Mouse (Mus musculus): ENCODE results near the gene Plscr3. TPM values are rescaled to one million over a fixed set of nuclear protein-coding genes. Genes with fewer than 3 reads are reported as not detected.
"Not testable (repeated sequence)": the region's sequence is repeated elsewhere in the genome, so short reads cannot be mapped to it uniquely, and the experiment has no call there.

The Plscr3 gene
- polyA plus RNA-seq, 1 experiment from 2014 or later, result 107 TPM

- 59% methylated on average over 8 of the region's 8 CpGs for WGBS
- DNase-seq (ENCODE audit: low spot score) (no peak), ATAC-seq (no peak)
- Histone ChIP-seq H3K4me2 (replicated peaks; ENCODE audit: low read depth, low read length) (no peak overlapping the region), H3K27ac (ENCODE audit: low read length) (no peak overlapping the region), H3K36me3 (ENCODE audit: insufficient read depth, low read length) (peaks cover 24% of the 10 kb centered on the region), H3K27me3 (replicated peaks; ENCODE audit: insufficient read depth, low read length) (no peaks in the 10 kb centered on the region), H3K9me3 (ENCODE audit: low read length) (no peaks in the 10 kb centered on the region), H3K9ac (replicated peaks; ENCODE audit: low read depth) (no peak overlapping the region), H3K4me1 (ENCODE audit: insufficient read depth, low read depth, low read length) (peaks cover 14% of the 10 kb centered on the region; the same call in 1 of the 2 replicates), H3K4me3 (ENCODE audit: low read depth, low read length) (no peak overlapping the region)
- no peak for TF ChIP-seq EP300 (IDR thresholded peaks at IDR 0.05)
- TF ChIP-seq CTCF (IDR thresholded peaks at IDR 0.05), result no peak
These were observed 4.6 kb downstream of the Plscr3 start for GRCm38 (mm10) chr11:69850754-69851153.

GRCm38 (mm10) chr11:69853994-69854393 is 7.8 kb downstream of the Plscr3 start:
- Histone ChIP-seq H3K4me1 (ENCODE audit: insufficient read depth, low read depth, low read length) (0 out of 2 replicates have a peak, but pooled peaks cover 3% of the 10 kb centered on the region), H3K4me3 (ENCODE audit: low read depth, low read length) (no peak overlapping the region), H3K27me3 (replicated peaks; ENCODE audit: insufficient read depth, low read length) (no peaks in the 10 kb centered on the region), H3K27ac (ENCODE audit: low read length) (no peak overlapping the region), H3K4me2 (replicated peaks; ENCODE audit: low read depth, low read length) (no peak overlapping the region), H3K36me3 (ENCODE audit: insufficient read depth, low read length) (peaks cover 16% of the 10 kb centered on the region), H3K9me3 (ENCODE audit: low read length) (no peaks in the 10 kb centered on the region), H3K9ac (replicated peaks; ENCODE audit: low read depth) (no peak overlapping the region)
- 48% methylated on average over 7 of the region's 7 CpGs for WGBS
- DNase-seq (ENCODE audit: low spot score) (no peak), ATAC-seq (peak; percentile 29)
- TF ChIP-seq CTCF (IDR thresholded peaks at IDR 0.05) (no peak), EP300 (IDR thresholded peaks at IDR 0.05) (no peak)

GRCm38 (mm10) chr11:69854680-69855079 is 8.5 kb downstream of the Plscr3 start:
- TF ChIP-seq CTCF (IDR thresholded peaks at IDR 0.05), result no peak
- Histone ChIP-seq H3K9ac (replicated peaks; ENCODE audit: low read depth) (no peak overlapping the region), H3K27ac (ENCODE audit: low read length) (no peak overlapping the region), H3K4me3 (ENCODE audit: low read depth, low read length) (no peak overlapping the region), H3K4me1 (ENCODE audit: insufficient read depth, low read depth, low read length) (0 out of 2 replicates have a peak, but pooled peaks cover 3% of the 10 kb centered on the region), H3K27me3 (replicated peaks; ENCODE audit: insufficient read depth, low read length) (no peaks in the 10 kb centered on the region), H3K9me3 (ENCODE audit: low read length) (no peaks in the 10 kb centered on the region), H3K4me2 (replicated peaks; ENCODE audit: low read depth, low read length) (no peak overlapping the region), H3K36me3 (ENCODE audit: insufficient read depth, low read length) (peaks cover 16% of the 10 kb centered on the region)
- no peak for DNase-seq (ENCODE audit: low spot score)
- ATAC-seq, result no peak
- WGBS, result 71% methylated on average over 10 of the region's 10 CpGs

- Histone ChIP-seq H3K9ac (replicated peaks; ENCODE audit: low read depth) (no peak overlapping the region), H3K9me3 (ENCODE audit: low read length) (no peaks in the 10 kb centered on the region), H3K36me3 (ENCODE audit: insufficient read depth, low read length) (peaks cover 14% of the 10 kb centered on the region), H3K4me1 (ENCODE audit: insufficient read depth, low read depth, low read length) (0 out of 2 replicates have a peak, but pooled peaks cover 3% of the 10 kb centered on the region), H3K27ac (ENCODE audit: low read length) (no peak overlapping the region), H3K4me3 (ENCODE audit: low read depth, low read length) (no peak overlapping the region), H3K27me3 (replicated peaks; ENCODE audit: insufficient read depth, low read length) (no peaks in the 10 kb centered on the region), H3K4me2 (replicated peaks; ENCODE audit: low read depth, low read length) (no peak overlapping the region)
- peak; percentile 28 for ATAC-seq
- DNase-seq (ENCODE audit: low spot score), result no peak
- 37% methylated on average over 16 of the region's 16 CpGs for WGBS
- TF ChIP-seq CTCF (IDR thresholded peaks at IDR 0.05) (peak; percentile 66), EP300 (IDR thresholded peaks at IDR 0.05) (no peak)
These were observed 9.2 kb downstream of the Plscr3 start for GRCm38 (mm10) chr11:69855347-69855746.

GRCm38 (mm10) chr11:69858113-69858998 is 12.2 kb downstream of the Plscr3 start, which contains the start of gene Tnk1:
Gene Tnk1 (minus strand): TSS chr11:69858730.
- ATAC-seq (peak; percentile 84), DNase-seq (ENCODE audit: low spot score) (peak; percentile 88)
- H3K4me2 ChIP-seq (replicated peaks; ENCODE audit: low read depth, low read length), result peak within 1 kb of the TSS; percentile 48
- peak within 1 kb of the TSS; percentile 39 for H3K9ac ChIP-seq (replicated peaks; ENCODE audit: low read depth)
- no peaks in the 10 kb centered on the region for H3K27me3 ChIP-seq (replicated peaks; ENCODE audit: insufficient read depth, low read length)
- no peaks in the 10 kb centered on the region for H3K9me3 ChIP-seq (ENCODE audit: low read length)
- H3K4me3 ChIP-seq (ENCODE audit: low read depth, low read length), result peak within 1 kb of the TSS; percentile 25
- peak within 1 kb of the TSS; percentile 84 for H3K27ac ChIP-seq (ENCODE audit: low read length)
- TF ChIP-seq EP300 (IDR thresholded peaks at IDR 0.05) (no peak; the same call in 1 of the 2 replicates), CTCF (IDR thresholded peaks at IDR 0.05) (no peak)
- no peaks in the 10 kb centered on the region for H3K4me1 ChIP-seq (ENCODE audit: insufficient read depth, low read depth, low read length)
- WGBS, result 16% methylated on average over 30 of the region's 30 CpGs
- no peaks in the 10 kb centered on the region for H3K36me3 ChIP-seq (ENCODE audit: insufficient read depth, low read length)

- not testable (repeated sequence) for H3K27ac ChIP-seq (ENCODE audit: low read length); H3K4me1 ChIP-seq (ENCODE audit: insufficient read depth, low read depth, low read length); H3K9ac ChIP-seq (replicated peaks; ENCODE audit: low read depth); H3K4me3 ChIP-seq (ENCODE audit: low read depth, low read length); H3K4me2 ChIP-seq (replicated peaks; ENCODE audit: low read depth, low read length); DNase-seq (ENCODE audit: low spot score); H3K27me3 ChIP-seq (replicated peaks; ENCODE audit: insufficient read depth, low read length); H3K36me3 ChIP-seq (ENCODE audit: insufficient read depth, low read length); ATAC-seq; H3K9me3 ChIP-seq (ENCODE audit: low read length)
- WGBS, result 59% methylated on average over 3 of the region's 3 CpGs
These were observed 17.6 kb downstream of the Plscr3 start for GRCm38 (mm10) chr11:69863729-69864128.
